ENCODE assay signal across 25 mouse cellular contexts in the genomic region with DNA sequence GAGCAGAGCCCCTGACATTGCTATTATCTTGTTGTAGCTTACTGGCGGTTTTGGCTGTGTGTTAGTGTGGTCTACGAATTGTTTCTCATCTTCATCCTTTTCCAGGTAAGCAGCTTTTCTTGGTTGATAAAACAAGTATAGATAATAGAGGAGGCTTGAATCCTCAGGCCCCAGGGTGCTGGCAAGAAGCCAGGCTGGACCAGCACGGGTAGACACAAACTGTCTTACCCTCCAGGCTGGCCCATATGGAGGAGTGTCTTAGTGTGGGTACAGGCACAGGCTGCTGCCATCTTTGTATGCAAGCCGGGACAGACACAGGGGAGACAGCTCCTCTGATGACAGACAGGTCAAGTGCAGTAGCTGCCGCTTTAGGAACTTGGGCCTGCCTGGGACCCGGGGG. TPM values are rescaled to one million over a fixed set of nuclear protein-coding genes. Genes with fewer than 3 reads are reported as not detected.
DNase-seq lines count a peak whose midpoint lies in the region; ATAC-seq and TF ChIP-seq lines count a peak whose summit lies in the region.
"Had no signal": no experiment of that assay in that cellular context is flagged by ENCODE, and none has a peak within 500 bp of the region (broad histone marks: within the 10 kb centered on the region; RNA-seq: fewer than 3 reads in every experiment).

No protein-coding gene starts in this region.

- no peaks in the 10 kb centered on the region for H3K27me3 ChIP-seq in hindbrain, embryonic 13.5 days
- H3K27me3 ChIP-seq in hindbrain, embryonic 16.5 days (replicated peaks; ENCODE audit: control insufficient read depth, insufficient read depth, low read length) = no peaks in the 10 kb centered on the region
- H3K27me3 ChIP-seq in MEL (ENCODE audit: control insufficient read depth in 1 of 2, insufficient read depth in 2 of 2, low read length in 2 of 2) = no peaks in the 10 kb centered on the region
- H3K27me3 ChIP-seq in liver, embryonic 13.5 days = no peaks in the 10 kb centered on the region
- no peaks in the 10 kb centered on the region for H3K27me3 ChIP-seq in kidney, embryonic 16.5 days (ENCODE audit: insufficient read depth, low read length)
- H3K27me3 ChIP-seq: embryonic facial prominence, embryonic 12.5 days; forebrain, embryonic 12.5 days; heart, embryonic 12.5 days; limb, embryonic 15.5 days had no signal

- H3K4me2 ChIP-seq in hindbrain, embryonic 13.5 days = no peak overlapping the region
- no peak overlapping the region for H3K4me2 ChIP-seq in hindbrain, embryonic 16.5 days (ENCODE audit: low read length)
- peak overlapping the region; percentile 50 for H3K4me2 ChIP-seq in liver, embryonic 13.5 days
- no peak overlapping the region for H3K4me2 ChIP-seq in kidney, embryonic 16.5 days (replicated peaks; ENCODE audit: low read depth, low read length)
- H3K4me2 ChIP-seq: embryonic facial prominence, embryonic 12.5 days; forebrain, embryonic 12.5 days; heart, embryonic 12.5 days; limb, embryonic 15.5 days had no signal

- no peak for ATAC-seq in hindbrain, embryonic 13.5 days (ENCODE audit: low FRiP score)
- ATAC-seq in hindbrain, embryonic 16.5 days = no peak
- peak; percentile 41 for ATAC-seq in liver, embryonic 13.5 days (ENCODE audit: low read depth)
- no peak for ATAC-seq in kidney, embryonic 16.5 days (ENCODE audit: low FRiP score, low TSS enrichment)
- ATAC-seq: inflammation-experienced regulatory T-cells, adult 6 months had no signal

- H3K9ac ChIP-seq in hindbrain, embryonic 13.5 days = no peak overlapping the region
- no peak overlapping the region for H3K9ac ChIP-seq in hindbrain, embryonic 16.5 days (ENCODE audit: low read depth, low read length)
- no peak overlapping the region for H3K9ac ChIP-seq in MEL (ENCODE audit: control insufficient read depth, low read depth, low read length, poor library complexity, severe bottlenecking)
- peak overlapping the region; percentile 34 for H3K9ac ChIP-seq in liver, embryonic 13.5 days
- H3K9ac ChIP-seq in kidney, embryonic 16.5 days (replicated peaks; ENCODE audit: low read length) = no peak overlapping the region
- H3K9ac ChIP-seq: embryonic facial prominence, embryonic 12.5 days; forebrain, embryonic 12.5 days; heart, embryonic 12.5 days; limb, embryonic 15.5 days had no signal

- TF ChIP-seq RAD21 in MEL (IDR thresholded peaks at IDR 0.05; ENCODE audit: low read depth, low read length) = no peak

- 74% methylated on average over 6 of the region's 6 CpGs for WGBS in hindbrain, embryonic 13.5 days
- 79% methylated on average over 6 of the region's 6 CpGs for WGBS in hindbrain, embryonic 16.5 days
- 57% methylated on average over 6 of the region's 6 CpGs for WGBS in liver, embryonic 13.5 days (ENCODE audit: insufficient replicate concordance)
- WGBS in kidney, embryonic 16.5 days = 84% methylated on average over 6 of the region's 6 CpGs

- 0 out of 2 replicates have a peak overlapping the region, but pooled peaks have one; percentile 14 for H3K27ac ChIP-seq in hindbrain, embryonic 13.5 days
- no peak overlapping the region for H3K27ac ChIP-seq in hindbrain, embryonic 16.5 days (ENCODE audit: low read depth, low read length)
- no peak overlapping the region for H3K27ac ChIP-seq in MEL (ENCODE audit: control insufficient read depth, low read depth, low read length)
- peak overlapping the region; percentile 86 for H3K27ac ChIP-seq in liver, embryonic 13.5 days
- no peak overlapping the region for H3K27ac ChIP-seq in kidney, embryonic 16.5 days (ENCODE audit: low read length)
- H3K27ac ChIP-seq: embryonic facial prominence, embryonic 12.5 days; forebrain, embryonic 12.5 days; limb, embryonic 15.5 days; midbrain, embryonic 10.5 days had no signal

- DNase-seq in MEL (ENCODE audit: low read depth, low spot score) = peak; percentile 32
- peak; percentile 59 for DNase-seq in cerebellum, adult 9-10 months
- no peak for DNase-seq in liver, embryonic 13.5 days
- no peak for DNase-seq in embryo, embryonic 10 days (ENCODE audit: low spot score)
- no peak for DNase-seq in T-cell, adult 2 months (ENCODE audit: low spot score)
- DNase-seq: adrenal gland, postnatal 25 days; heart, postnatal 36 days; lung, postnatal 14 days; right cerebral cortex, postnatal 14 days; thymus, adult 2 months had no signal

- H3K9me3 ChIP-seq in hindbrain, embryonic 13.5 days = no peaks in the 10 kb centered on the region
- no peaks in the 10 kb centered on the region for H3K9me3 ChIP-seq in hindbrain, embryonic 16.5 days (ENCODE audit: control insufficient read depth, low read length)
- no peaks in the 10 kb centered on the region for H3K9me3 ChIP-seq in MEL (replicated peaks; ENCODE audit: insufficient read depth, low read length)
- H3K9me3 ChIP-seq in liver, embryonic 13.5 days (replicated peaks) = no peaks in the 10 kb centered on the region
- no peaks in the 10 kb centered on the region for H3K9me3 ChIP-seq in kidney, embryonic 16.5 days (ENCODE audit: low read length)
- H3K9me3 ChIP-seq: embryonic facial prominence, embryonic 12.5 days; forebrain, embryonic 12.5 days; G1E; heart, embryonic 12.5 days; limb, embryonic 15.5 days; midbrain, embryonic 10.5 days had no signal

- H3K4me3 ChIP-seq in hindbrain, embryonic 13.5 days = no peak overlapping the region
- no peak overlapping the region for H3K4me3 ChIP-seq in hindbrain, embryonic 16.5 days (ENCODE audit: low read length)
- no peak overlapping the region for H3K4me3 ChIP-seq in MEL (ENCODE audit: control insufficient read depth in 1 of 2, insufficient read depth in 1 of 2, low read depth in 2 of 2, low read length in 2 of 2)
- peak overlapping the region; percentile 16; the same call in 1 of the 2 replicates for H3K4me3 ChIP-seq in liver, embryonic 13.5 days (replicated peaks)
- H3K4me3 ChIP-seq in kidney, embryonic 16.5 days (ENCODE audit: low read length) = no peak overlapping the region
- H3K4me3 ChIP-seq: embryonic facial prominence, embryonic 12.5 days; forebrain, embryonic 12.5 days; heart, embryonic 12.5 days; limb, embryonic 15.5 days; midbrain, embryonic 10.5 days; myocyte had no signal

- H3K4me1 ChIP-seq in hindbrain, embryonic 13.5 days (replicated peaks) = no peaks in the 10 kb centered on the region
- no peaks in the 10 kb centered on the region for H3K4me1 ChIP-seq in hindbrain, embryonic 16.5 days (ENCODE audit: control insufficient read depth, insufficient read depth, low read depth, low read length)
- H3K4me1 ChIP-seq in MEL (ENCODE audit: control insufficient read depth in 1 of 2, insufficient read depth in 2 of 2, low read length in 2 of 2) = peaks cover 24 to 30% of the 10 kb centered on the region in 2 experiments
- peaks cover 70% of the 10 kb centered on the region for H3K4me1 ChIP-seq in liver, embryonic 13.5 days (replicated peaks)
- H3K4me1 ChIP-seq in kidney, embryonic 16.5 days (ENCODE audit: insufficient read depth, low read length) = no peaks in the 10 kb centered on the region
- H3K4me1 ChIP-seq: embryonic facial prominence, embryonic 12.5 days; forebrain, embryonic 12.5 days; limb, embryonic 15.5 days; midbrain, embryonic 10.5 days had no signal

- no peak for TF ChIP-seq POLR2A in MEL (IDR thresholded peaks at IDR 0.05; ENCODE audit: control insufficient read depth in 1 of 2, insufficient read depth in 1 of 2, low read depth in 1 of 2, low read length in 2 of 2, poor library complexity in 1 of 2)

- no peaks in the 10 kb centered on the region for H3K79me2 ChIP-seq in MEL (ENCODE audit: control insufficient read depth, insufficient read depth, low read length, poor library complexity)

- TF ChIP-seq EP300 in MEL (IDR thresholded peaks at IDR 0.05; ENCODE audit: low read depth in 1 of 2, low read length in 2 of 2) = peak in 1 of 2 experiments; percentile 48; a peak in 1 of 4 replicates

- peaks cover 73% of the 10 kb centered on the region for H3K36me3 ChIP-seq in hindbrain, embryonic 13.5 days
- H3K36me3 ChIP-seq in hindbrain, embryonic 16.5 days (ENCODE audit: control insufficient read depth, insufficient read depth, low read length) = peaks cover 14% of the 10 kb centered on the region; the same call in 1 of the 2 replicates
- H3K36me3 ChIP-seq in MEL (ENCODE audit: control insufficient read depth in 1 of 2, insufficient read depth in 2 of 2, low read length in 2 of 2) = peaks cover 4 to 18% of the 10 kb centered on the region in 2 experiments
- peaks cover 98% of the 10 kb centered on the region for H3K36me3 ChIP-seq in liver, embryonic 13.5 days
- peaks cover 15% of the 10 kb centered on the region for H3K36me3 ChIP-seq in kidney, embryonic 16.5 days (ENCODE audit: insufficient read depth, low read length)

- TF ChIP-seq CTCF in MEL (IDR thresholded peaks at IDR 0.05 in 2 of 3, conservative IDR thresholded peaks at IDR 0.05 in 1 of 3; ENCODE audit: control insufficient read depth in 1 of 3, insufficient read depth in 1 of 3, low read depth in 2 of 3, low read length in 3 of 3, poor library complexity in 1 of 3, severe bottlenecking in 1 of 3) = no peak

RNA-seq across cellular contexts. Expression of a gene that starts 24.9 kb away (rescaled TPM):
- polyA plus RNA-seq in hindbrain, embryonic 13.5 days (2015; fragmentation: Nextera tagmentation; extraction: Ambion mirVana) = 79.8 and 83.6 TPM in 2 replicates
- polyA plus RNA-seq in hindbrain, embryonic 16.5 days (2015; fragmentation: Nextera tagmentation; extraction: Ambion mirVana) = 82.8 and 95.8 TPM in 2 replicates
- 12.2 and 16.9 TPM in 2 replicates for total RNA-seq in MEL (2012; rRNA removed)
- polyA plus RNA-seq in MEL (2012; ENCODE audit: insufficient read depth in 1 of 2, insufficient read length in 2 of 2, low read depth in 1 of 2, low replicate concordance in 2 of 2, missing spikeins in 1 of 2) = 10 to 100 TPM in 1 of 2 experiments, not detected in 1; 44.9 TPM
- 138 and 147 TPM in 2 replicates for polyA plus RNA-seq in liver, embryonic 13.5 days (2015; fragmentation: Nextera tagmentation; extraction: Ambion mirVana)
- 85.5 and 86.7 TPM in 2 replicates for polyA plus RNA-seq in kidney, embryonic 16.5 days (2015; fragmentation: Nextera tagmentation; extraction: Ambion mirVana)

RNA-seq across cellular contexts. Expression of a gene that starts 25.6 kb away (rescaled TPM):
- 51.1 and 53.5 TPM in 2 replicates for polyA plus RNA-seq in hindbrain, embryonic 13.5 days (2015; fragmentation: Nextera tagmentation; extraction: Ambion mirVana)
- polyA plus RNA-seq in hindbrain, embryonic 16.5 days (2015; fragmentation: Nextera tagmentation; extraction: Ambion mirVana) = 53.6 and 54.1 TPM in 2 replicates
- 69.6 and 71.4 TPM in 2 replicates for total RNA-seq in MEL (2012; rRNA removed)
- 10 to 100 TPM in 1 of 2 experiments, not detected in 1; 94.5 TPM for polyA plus RNA-seq in MEL (2012; ENCODE audit: insufficient read depth in 1 of 2, insufficient read length in 2 of 2, low read depth in 1 of 2, low replicate concordance in 2 of 2, missing spikeins in 1 of 2)
- 55.0 and 58.0 TPM in 2 replicates for polyA plus RNA-seq in liver, embryonic 13.5 days (2015; fragmentation: Nextera tagmentation; extraction: Ambion mirVana)
- 141 and 155 TPM in 2 replicates for polyA plus RNA-seq in kidney, embryonic 16.5 days (2015; fragmentation: Nextera tagmentation; extraction: Ambion mirVana)

RNA-seq across cellular contexts. Expression of a gene that starts 29.4 kb away (rescaled TPM):
- polyA plus RNA-seq in hindbrain, embryonic 13.5 days (2015; fragmentation: Nextera tagmentation; extraction: Ambion mirVana) = 0.09 TPM in 1 of 2 replicates, not detected in the other
- polyA plus RNA-seq in hindbrain, embryonic 16.5 days (2015; fragmentation: Nextera tagmentation; extraction: Ambion mirVana) = 0.49 and 0.80 TPM in 2 replicates
- 0.08 TPM in 1 of 2 replicates, not detected in the other for total RNA-seq in MEL (2012; rRNA removed)
- polyA plus RNA-seq in MEL (2012; ENCODE audit: insufficient read depth in 1 of 2, insufficient read length in 2 of 2, low read depth in 1 of 2, low replicate concordance in 2 of 2, missing spikeins in 1 of 2) = under 1 TPM in 1 of 2 experiments, not detected in 1; 0.03 TPM
- polyA plus RNA-seq in liver, embryonic 13.5 days (2015; fragmentation: Nextera tagmentation; extraction: Ambion mirVana) = 0.12 and 0.20 TPM in 2 replicates
- polyA plus RNA-seq in kidney, embryonic 16.5 days (2015; fragmentation: Nextera tagmentation; extraction: Ambion mirVana) = 8.0 and 8.6 TPM in 2 replicates
- total RNA-seq: gastrocnemius, postnatal 4 days; layer of hippocampus, adult 18-20 months; left cerebral cortex, adult 8-10 months had no signal
- polyA plus RNA-seq: C2C12; G1E; inflammation-experienced regulatory T-cells, adult 6 months; myocyte had no signal

RNA-seq across cellular contexts. Expression of a gene that starts 46.7 kb away (rescaled TPM):
- polyA plus RNA-seq in hindbrain, embryonic 13.5 days (2015; fragmentation: Nextera tagmentation; extraction: Ambion mirVana) = 1.7 and 2.9 TPM in 2 replicates
- polyA plus RNA-seq in hindbrain, embryonic 16.5 days (2015; fragmentation: Nextera tagmentation; extraction: Ambion mirVana) = 3.2 and 3.3 TPM in 2 replicates
- total RNA-seq in MEL (2012; rRNA removed) = 8.3 and 8.6 TPM in 2 replicates
- polyA plus RNA-seq in MEL (2012; ENCODE audit: insufficient read depth in 1 of 2, insufficient read length in 2 of 2, low read depth in 1 of 2, low replicate concordance in 2 of 2, missing spikeins in 1 of 2) = 10 to 100 TPM in 1 of 2 experiments, not detected in 1; 17.5 TPM
- 16.5 and 16.9 TPM in 2 replicates for polyA plus RNA-seq in liver, embryonic 13.5 days (2015; fragmentation: Nextera tagmentation; extraction: Ambion mirVana)
- polyA plus RNA-seq in kidney, embryonic 16.5 days (2015; fragmentation: Nextera tagmentation; extraction: Ambion mirVana) = 37.7 and 45.2 TPM in 2 replicates

RNA-seq across cellular contexts. Expression of a gene that starts 46.8 kb away (rescaled TPM):
- 109 and 118 TPM in 2 replicates for polyA plus RNA-seq in hindbrain, embryonic 13.5 days (2015; fragmentation: Nextera tagmentation; extraction: Ambion mirVana)
- 93.2 and 132 TPM in 2 replicates for polyA plus RNA-seq in hindbrain, embryonic 16.5 days (2015; fragmentation: Nextera tagmentation; extraction: Ambion mirVana)
- total RNA-seq in MEL (2012; rRNA removed) = 137 and 183 TPM in 2 replicates
- 100 to 1,000 TPM in 1 of 2 experiments, not detected in 1; 149 TPM for polyA plus RNA-seq in MEL (2012; ENCODE audit: insufficient read depth in 1 of 2, insufficient read length in 2 of 2, low read depth in 1 of 2, low replicate concordance in 2 of 2, missing spikeins in 1 of 2)
- 91.5 and 104 TPM in 2 replicates for polyA plus RNA-seq in liver, embryonic 13.5 days (2015; fragmentation: Nextera tagmentation; extraction: Ambion mirVana)
- polyA plus RNA-seq in kidney, embryonic 16.5 days (2015; fragmentation: Nextera tagmentation; extraction: Ambion mirVana) = 40.3 and 78.3 TPM in 2 replicates

Comparison
In these comparisons a context has a peak if more than half of its experiments do, and no peak if none do; other contexts are left out.
1. H3K27ac ChIP-seq: peak in hindbrain, embryonic 13.5 days (single experiment) and liver, embryonic 13.5 days (single experiment); none in hindbrain, embryonic 16.5 days (single experiment), MEL (single experiment) and kidney, embryonic 16.5 days (single experiment).
2. DNase-seq: peak in MEL (single experiment) and cerebellum, adult 9-10 months (single experiment); none in liver, embryonic 13.5 days (single experiment), embryo, embryonic 10 days (single experiment) and T-cell, adult 2 months (single experiment).